Mouse (Mus musculus) lung, postnatal 14 days (tissue): ENCODE results near the gene Wnt2b.

Experiments used
- DNase-seq: peaks from one replicate; pipeline ENCODE4 v3.0.0; 2021

Gene Wnt2b

DNA sequence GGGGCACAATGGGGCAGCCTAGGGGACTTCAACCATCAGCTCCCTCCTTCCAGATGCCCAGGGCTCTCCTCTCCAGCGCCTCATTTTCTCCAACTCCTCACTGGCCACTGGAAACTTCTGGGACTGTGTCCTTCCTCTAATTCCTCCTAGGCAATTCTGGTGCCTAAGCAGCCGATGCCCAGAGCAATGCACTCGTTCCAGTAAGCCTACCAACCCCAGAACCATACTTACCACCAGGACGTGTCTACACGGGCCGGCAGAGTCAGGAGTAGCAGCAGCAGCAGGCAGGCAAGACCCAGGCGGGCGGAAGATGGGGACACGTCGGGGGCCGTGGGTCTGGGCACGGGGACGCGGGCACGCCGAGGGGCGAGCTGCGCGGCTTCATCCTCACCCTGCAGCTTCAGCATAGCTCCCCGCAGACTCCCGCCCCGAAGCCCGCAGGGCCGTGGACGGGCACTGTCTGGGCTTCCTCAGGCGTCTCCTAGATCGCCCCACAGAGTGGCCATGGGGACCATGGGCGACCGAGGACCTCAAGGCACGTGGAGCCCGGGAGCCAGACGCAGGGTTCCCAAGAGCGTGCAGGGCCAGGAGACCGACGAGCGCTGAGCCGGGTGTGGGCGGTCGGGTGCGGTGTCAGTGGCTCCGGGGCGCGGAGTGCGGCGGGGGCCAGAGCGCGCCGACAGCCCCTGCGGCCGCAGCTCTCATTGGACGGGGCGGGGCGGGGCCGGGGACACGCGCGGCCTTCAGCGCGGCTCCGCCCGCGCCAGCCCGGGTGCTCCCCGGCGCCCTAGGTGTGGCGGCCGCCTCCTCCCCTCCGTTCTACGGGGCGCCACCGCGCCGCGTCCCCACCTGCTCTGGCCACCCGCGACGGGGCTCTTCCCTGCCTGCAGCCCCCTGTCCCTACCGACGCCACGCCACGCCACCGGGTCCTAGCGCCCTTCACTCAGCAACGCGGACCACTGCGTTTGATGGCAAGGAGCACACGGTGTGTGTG, at the start of gene Wnt2b:
Wnt2b (minus strand) TSS at position 856 of the 994 bp plus-strand sequence.
- peak; percentile 23 for DNase-seq

DNA sequence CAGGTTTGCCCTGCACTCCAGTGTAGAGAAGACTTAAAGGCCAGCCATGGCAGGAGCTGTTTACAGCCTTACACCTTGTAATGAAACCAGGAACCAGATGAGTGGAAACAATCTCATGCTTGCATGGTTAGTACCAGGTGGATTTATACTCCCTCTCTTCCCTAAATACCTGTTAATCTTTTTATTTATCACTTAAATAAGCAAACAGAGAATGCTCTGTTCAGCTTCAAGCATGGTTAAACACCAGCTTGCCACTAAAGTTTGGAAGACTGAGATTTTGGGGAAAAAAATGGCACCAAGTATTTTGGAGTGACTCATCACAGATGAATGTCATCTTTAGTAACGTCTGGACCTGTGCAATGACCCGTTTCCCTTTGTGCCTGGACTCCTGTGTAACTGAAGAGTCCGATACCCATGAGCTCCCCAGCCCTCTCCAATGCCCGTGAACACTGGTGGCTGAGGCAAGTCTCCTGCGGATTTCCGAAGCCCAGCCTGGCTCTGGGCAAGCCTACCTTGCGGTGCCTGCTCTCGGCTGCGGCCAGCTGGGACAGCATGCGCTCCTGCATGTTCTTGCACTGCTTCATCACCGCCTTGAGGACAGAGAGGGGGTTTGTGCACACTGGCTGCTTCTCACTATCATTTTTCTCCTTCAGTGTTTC, 49.1 kb upstream of the Wnt2b start:
- DNase-seq, result no peak

DNA sequence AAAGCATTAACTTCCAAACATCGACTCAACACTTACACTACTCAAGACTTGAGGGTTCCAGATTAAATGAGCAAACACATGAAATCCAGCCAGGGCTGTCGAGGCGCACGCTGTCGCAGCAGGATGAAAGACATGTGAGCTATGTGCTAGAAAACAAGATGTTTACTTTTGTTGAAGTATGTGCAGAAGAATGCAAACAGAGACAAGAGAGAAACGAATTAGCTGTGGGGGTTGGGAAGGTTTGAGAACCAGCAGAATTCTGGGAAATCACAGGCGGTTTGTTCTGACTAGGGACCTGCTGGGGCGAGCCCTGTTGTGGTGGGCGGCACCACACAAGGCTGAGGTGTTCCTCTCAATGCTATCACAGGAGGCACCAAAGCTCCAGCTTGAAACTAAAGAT, 46.3 kb upstream of the Wnt2b start:
- DNase-seq, result peak; percentile 55

DNA sequence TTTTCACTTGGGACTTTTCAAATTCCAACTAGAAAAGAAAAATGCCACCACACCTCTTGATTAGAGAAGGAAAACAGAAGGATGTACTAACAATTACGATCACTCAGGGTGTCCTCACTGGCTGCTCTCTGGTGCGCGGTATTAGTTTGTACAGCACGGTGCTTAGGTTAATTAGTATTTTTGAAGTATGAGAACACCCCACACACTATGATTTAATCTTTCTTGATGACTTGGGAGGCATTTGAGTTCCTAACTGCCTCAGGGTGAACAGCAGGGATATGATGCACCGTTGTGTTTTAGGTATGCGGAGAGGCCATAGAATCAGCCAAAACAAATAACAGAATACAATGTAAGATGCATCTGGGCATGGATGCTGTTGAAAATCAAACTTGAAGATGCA, 44.4 kb upstream of the Wnt2b start:
- DNase-seq, result no peak

DNA sequence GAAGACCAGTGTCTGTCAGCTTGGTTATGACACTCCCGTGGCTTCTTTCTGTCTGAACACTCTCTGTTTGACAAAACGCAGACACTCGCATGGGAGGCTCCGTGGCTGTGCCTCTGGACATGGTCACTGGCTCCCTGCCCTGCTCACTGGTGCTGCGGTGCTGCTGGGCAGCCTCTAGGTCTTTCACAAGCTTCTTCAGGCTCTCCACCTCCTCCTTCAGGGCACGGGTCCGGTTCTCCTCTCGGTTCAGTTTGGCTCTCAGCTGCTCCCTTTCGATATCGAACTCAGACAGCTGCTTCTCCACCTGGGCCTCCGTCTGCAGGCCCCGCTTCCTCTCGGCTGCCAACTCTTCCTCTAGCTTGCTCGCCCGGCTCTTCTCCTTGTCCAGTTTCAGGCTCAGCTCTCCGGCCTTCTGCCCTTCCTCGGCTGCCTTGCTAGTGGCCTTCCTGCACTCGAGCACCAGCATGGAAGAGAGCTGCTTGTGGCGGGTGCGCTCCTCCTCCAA, 43.9 kb upstream of the Wnt2b start:
- no peak for DNase-seq

DNA sequence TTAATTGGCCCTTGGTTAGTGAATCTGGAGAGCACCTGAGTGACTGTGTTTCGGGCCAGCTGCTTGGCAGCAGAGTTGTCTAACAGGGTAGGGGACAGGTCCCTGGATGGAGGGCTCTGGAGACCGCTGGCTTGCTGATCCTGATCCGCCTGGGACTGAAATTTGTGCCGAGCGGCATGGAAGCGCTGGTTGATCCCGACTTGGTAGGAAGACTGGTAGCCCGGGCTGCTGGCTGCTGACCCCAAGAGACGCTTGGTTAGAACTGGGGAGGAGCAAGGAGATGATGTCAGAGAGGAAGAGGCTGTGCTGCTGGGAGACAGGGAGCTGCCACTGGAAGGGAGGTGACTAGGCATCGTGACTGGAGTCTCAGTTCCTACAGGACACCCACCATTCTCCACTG, 43.3 kb upstream of the Wnt2b start:
- DNase-seq, result no peak

DNA sequence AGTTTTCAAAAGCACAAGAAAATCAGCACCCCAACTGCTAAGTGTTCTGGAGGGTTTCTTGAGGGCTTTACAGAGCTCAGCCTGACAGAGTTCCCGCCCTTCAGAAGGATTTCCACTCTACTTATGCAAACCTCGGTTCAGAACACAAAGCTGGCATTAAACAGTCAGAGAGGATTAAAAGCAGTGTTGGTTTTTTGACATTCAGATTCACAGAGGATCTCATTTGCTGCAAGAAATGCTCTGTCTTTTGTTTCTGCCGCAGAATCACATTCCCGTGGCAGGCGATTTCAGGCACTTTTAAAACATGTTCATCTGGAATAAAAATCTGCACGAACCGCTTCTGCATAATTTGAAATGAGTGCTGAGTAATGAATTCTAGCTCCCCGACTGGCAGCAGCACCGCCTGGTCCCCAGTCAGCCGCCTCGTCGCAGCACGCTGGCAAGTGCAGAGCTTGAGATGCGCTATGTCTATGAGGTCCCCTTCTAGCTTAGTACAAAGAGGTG, 42.3 kb upstream of the Wnt2b start:
- DNase-seq, result no peak

DNA sequence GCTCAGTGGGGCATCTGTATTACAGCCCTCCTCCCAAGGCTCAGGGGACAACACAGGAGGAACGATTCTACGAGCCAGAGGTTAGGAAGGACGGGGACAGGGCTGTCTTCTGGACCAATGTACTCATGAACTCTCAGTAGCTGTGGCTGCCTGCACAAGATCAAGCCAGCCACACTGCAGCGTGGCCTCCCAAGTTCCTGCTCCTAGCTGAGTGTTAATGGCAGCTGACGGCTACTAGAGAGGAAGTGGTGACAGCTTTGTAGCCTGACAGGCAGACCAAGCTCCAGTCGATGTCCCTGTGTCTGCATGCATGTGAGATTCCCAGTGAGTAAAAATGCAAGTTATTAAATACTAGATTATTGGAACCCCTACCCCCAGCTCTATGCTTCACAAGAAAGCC, 39.7 kb upstream of the Wnt2b start:
- no peak for DNase-seq

DNA sequence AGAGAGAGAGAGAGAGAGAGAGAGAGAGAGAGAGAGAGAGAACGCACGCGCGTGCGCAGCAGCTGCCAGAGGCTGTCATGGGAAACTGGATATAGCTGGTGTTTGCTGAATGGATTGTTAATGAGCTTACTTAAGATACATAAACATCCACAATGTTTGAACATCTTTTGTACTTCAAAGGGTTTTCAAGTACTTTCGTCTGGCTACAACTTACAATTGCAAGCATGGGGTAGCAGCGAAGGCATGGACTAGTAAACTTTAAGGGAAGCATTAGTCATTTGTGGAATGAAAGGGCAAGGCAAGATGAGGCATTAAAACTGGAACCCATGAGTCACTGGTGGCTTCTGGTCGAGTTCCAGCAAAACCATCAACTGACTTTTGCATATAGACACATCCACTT, 38.8 kb upstream of the Wnt2b start:
- peak; percentile 43 for DNase-seq

DNA sequence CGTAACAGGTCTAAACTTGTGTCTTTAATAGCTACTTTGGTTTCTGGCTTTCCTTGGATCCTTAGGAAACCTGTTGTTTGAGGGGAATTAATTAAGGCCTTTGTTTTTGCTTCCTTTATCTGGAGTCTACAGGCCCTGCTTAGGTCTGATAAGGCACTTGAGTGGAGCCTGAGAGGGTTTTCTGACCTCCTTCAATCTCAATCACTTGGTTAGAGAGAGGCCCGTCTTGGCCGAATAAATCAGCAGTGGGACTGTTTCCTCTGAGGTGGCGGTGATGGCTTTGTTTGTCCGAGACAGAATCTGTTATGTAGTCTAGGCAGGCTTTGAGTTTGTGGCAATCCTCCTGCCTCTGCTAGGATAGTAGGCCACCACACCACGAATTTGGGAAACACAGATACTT, 35.8 kb upstream of the Wnt2b start:
- DNase-seq, result no peak

DNA sequence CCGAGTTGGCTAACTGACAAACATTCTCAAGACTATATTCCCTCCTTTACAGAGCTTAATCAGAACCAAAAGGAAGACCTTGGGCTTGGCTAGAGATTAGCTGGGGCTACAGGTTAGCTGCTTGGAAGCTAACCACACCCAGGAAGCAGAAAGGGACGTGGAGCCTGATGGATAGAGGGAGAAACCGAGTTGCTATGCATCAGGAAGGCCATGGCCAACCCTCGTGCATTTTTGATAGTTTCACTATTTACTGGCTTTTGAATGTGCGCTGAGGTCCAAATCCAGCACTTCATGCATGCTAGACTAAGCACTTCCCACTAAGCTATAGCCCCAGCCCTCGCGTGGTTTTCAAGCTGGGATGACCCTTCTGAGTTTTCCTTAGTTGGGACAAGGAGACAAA, 34.0 kb upstream of the Wnt2b start:
- no peak for DNase-seq

DNA sequence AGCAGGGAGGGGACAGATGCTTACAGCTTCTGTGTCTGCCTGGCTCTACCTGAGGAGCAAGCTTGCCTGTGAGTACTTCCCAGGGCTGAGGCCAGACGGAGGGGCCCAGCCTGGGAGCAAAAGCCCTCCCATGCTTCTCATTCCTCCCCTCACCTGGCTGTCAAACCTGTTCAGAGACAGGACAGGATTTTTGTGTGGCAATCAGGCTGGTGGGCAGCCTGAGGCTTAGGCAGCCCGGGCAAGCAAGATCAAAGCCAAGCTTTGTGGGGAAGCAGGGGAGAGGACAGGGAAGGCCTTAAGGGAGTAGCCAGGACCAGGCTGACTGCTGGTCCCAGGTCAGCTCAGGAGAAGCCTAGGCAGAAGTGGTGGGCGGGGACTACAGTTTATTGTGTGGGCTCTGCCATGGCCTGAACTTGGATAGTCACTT, 32.7 kb upstream of the Wnt2b start:
- no peak for DNase-seq

DNA sequence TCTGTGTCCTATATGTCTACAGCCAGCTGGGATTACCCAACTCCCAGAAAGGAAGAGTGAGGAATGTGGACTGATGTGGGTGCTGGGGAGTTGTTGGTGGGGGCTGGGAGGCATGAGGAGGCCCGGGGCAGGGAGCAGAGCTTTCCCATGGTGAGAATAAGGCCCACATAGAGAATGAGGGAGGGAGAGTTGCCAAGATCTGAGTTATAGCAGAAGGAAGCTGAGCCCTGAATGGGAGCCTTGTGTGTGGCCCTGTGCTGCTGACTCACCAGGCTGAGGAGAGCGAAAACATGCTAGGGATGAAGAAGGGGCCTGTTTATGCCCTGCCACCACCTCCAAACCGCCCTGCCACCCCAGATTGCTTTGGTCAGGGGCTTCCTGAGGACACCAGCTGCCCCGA, 32.1 kb upstream of the Wnt2b start:
- DNase-seq, result peak; percentile 46

DNA sequence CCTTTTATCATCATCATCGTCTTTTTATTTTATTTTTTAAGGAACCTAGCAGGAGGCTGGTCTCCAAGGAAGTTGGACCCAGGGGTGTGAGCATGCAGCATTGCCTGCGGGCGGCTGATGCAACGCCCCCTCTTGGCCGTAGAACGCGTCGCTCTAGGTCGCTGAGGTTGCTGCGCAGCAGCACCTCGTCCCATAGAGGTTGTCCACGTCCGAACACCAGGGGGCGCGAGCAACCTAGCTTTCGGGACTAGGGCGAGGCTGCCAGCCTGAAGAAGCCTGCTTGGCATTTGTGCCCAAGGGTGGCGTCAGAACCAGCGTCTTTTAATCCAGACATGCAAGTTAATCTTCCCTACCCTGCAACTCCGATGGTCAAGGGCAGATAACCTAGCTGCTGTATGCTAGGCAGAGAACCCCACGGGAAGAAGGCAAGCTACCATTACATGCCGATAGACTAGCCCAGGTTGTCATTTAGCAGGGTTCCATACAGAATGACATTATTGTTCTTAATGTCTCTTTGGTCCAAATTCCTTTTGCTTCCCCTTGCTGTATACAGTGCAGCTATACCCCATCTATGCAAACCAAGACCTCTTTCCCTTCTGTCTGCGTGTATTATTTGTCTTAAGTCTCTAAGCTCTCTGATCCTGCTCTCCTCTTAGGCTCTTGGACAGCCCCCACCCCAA, 31.1 kb upstream of the Wnt2b start:
- DNase-seq, result peak; percentile 98

DNA sequence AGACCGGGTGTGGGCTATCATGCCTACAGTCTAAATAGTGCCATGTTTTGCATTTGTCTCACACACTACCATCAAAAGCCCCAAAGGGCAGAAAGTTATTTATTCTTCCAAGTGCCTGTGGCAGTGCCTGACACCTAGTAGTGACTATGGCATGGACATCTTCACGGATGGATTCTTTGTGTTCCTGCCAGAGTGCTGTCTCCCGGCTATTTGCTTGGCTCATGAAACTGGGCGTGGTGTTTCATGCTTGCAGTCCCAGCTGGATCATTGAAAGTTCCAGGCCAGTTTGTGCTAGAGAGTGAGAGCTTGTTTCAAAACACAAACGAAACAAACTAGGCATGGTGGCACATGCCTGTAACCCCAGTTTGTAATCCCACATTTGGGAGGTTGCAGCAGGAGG, 30.0 kb upstream of the Wnt2b start:
- peak; percentile 56 for DNase-seq

DNA sequence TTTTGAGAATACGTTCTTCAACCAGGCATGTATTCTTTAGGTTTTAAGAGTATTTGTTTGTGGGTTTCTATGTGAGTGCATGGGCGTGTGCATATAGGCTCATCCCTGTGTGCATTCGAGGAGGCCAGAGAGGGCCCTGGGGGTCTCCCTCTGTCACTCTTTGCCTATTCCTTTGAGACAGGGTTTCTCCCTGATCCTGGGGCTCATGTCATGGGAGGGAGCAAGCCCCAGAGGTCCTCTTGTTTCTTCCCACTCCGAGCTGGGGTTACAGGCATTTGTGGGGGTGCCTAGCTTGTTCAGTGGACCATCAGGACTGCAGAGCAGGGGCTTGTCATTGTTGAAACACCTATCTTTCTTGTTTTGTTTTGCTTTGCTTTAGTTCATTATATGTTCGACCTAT, 26.2 kb upstream of the Wnt2b start:
- DNase-seq, result no peak

DNA sequence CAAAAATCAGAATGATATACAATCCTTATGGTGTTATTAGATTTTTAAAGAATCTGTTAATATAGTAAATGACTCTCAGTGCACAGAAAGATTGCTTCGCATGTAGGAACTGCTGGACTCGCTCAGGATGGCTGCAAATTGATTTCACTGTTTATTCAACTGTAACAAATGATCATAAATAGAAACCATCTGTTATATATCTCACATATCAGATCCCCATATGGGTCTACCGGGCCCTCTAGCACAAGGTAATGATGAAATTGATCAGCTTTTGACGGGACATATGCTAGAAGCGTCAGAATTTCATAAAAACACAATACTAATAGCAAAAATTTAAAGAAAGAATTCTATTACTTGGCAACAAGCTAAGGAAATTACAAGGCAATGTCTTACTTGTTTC, 18.0 kb upstream of the Wnt2b start:
- no peak for DNase-seq

DNA sequence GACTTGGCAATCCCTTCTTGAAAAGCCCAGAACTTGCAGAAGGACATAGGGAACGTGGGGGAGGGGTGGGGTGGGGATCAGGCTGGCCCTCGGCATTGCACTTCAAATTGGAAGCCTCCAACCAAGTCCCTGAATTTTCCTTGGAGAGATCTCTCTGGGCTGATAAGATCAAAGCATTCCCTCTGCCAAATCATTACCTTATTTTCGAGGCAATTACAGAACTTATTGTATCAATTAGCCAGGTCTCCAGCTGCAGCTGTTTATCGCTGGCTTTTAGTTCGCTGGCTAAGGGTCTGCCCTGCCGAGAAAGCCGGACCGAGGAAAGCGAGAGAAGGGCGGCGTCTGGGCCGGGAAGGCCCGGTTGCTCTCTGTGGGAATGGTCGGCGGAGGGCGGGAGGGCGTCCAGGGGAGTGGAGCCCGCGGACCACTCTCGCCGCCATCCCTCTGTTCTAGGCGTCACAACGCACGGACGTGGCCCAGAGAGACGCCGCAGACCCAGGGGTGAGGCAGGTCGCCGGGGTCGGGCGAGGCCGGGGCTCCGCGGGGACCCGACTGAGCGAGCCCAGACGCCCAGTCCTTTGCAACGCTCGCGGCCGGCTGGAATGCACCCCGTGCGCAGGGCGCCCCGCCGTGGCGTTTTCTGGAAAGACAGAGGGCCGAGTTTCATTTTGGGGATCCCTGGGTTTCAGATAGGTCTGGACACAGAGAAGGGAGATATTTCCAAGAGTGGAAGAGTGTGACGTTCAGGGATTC, 6.0 kb upstream of the Wnt2b start:
- peak; percentile 96 for DNase-seq

DNA sequence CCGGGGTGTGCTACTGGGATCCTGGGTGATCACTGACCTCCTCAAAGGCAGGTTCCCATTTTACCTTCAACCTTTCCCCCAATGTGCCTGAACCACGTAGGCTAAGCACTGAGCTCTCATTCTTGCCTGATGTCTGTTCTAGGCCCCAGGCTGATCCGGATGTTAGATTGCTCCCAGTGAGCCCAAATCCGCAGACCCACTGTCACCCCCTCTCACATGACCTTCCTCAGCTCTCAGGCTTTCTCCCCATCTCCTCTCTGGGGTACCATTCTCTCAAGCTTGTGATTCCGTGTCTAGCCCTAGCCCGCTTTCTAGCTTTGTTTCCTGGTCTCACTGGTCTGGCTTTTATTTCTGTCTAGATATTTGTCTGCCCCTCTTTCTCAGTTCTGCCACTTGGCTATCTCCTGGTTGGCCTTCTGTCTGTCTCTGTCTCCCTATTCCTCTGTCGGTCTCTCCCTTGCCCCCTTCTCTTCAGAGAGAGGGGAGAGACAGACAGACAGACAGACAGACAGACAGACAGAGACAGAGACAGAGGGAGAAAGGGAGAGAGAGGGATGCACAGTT, 4.4 kb upstream of the Wnt2b start:
- DNase-seq, result no peak

DNA sequence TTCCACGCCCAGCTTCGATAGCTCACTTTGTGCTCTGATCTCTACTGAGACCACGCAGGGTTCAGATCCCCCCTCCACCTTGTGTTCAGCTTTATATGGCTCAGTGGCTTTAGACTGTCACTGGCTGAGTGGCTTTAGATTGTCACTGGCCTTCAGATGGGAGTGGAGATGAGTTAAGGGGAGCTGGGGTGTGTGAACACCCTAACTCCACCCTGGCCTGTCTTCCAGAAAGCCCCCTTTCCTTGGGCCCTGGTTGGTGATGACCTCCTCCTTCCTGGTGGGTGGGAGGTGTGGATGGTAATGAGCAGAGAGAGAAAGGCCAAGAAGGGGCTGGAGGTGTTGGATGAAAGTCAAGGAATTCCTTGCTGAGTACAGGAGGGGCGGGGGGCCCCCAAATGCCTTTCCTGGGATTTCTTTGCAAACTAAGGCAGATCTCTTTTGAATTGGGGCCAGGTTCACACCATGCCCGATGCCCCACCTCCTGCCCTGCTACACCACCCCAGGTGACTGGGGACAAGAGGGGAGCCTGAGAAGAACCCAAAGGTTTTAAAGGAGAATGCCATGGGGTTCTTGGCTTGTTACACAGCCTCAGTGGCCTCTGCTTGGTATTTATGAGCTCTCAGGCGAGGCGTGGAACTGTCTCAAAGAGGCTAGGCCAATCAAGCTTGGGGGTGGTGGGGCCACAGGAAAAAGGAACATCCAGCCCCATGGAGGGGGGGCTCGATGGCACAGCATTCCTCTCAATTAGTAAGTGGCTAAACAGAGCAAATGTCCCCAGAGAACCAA, 3.5 kb upstream of the Wnt2b start:
- DNase-seq, result no peak
